Mouse (Mus musculus) neural tube, embryonic 10.5 days (tissue): Measurements from ENCODE around the gene Etv6.

Experiments
- DNase-seq: peaks from one replicate; pipeline ENCODE4 v3.0.0-alpha.2; 2017; ENCODE audit warnings: low spot score; ENCODE audit errors: extremely low spot score

Etv6 gene

DNA sequence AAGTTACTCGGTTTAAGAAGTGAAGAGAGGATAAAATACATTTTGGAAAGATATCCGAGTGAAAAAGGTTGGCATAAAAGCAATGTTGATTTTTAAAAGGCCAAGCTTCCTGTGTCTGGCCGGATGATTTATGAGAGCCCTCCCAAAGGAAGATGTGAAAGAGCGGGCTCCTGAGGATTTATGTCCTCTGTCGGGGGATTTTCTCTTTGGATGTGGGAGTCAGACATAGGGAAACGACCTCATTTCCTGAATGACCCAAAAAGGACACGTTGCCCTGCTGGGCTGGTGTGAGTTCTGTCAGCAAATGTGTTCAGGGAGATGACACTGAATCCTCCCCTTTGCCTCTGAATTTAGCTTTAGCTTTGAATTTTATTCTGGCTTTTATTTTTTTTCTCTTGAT is 8.0 kb downstream of the Etv6 start:
- DNase-seq = peak; percentile 31

DNA sequence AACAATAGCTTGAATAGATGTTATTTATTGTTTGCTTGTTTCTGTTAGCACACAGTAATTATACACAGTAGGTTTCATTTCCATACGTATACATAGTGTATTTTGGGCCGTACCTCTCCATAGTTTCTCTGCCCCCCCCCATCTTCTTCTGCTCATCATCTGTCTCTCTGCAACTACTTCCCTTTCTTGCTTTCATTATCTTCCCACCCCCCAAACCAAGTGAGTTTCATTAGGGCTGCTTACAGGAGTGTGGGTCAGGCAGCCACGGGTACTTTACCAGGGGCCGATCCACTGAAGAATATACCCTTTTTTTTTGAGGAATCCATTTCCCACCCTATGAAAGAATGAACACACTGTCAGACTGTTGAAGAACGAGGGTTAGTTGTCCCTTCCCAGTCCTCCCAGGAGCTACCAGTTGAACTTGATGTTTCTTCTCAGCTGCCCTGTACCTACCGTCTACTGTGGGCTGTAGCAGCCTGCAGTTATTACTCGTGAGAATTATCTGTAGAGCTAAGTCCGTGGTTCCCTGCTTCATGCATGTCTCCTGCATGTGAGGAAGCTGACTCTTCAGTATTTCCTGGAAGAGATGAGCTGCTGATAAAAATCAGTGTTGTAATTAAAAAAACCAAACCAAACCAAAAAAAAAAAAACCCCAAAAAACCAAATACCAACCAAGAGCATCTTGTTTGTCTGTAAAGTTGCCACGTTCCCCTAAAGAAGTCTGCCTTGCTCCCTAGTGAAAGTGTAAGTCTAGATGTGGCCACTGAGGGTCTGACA is 9.8 kb downstream of the Etv6 start:
- DNase-seq = no peak

DNA sequence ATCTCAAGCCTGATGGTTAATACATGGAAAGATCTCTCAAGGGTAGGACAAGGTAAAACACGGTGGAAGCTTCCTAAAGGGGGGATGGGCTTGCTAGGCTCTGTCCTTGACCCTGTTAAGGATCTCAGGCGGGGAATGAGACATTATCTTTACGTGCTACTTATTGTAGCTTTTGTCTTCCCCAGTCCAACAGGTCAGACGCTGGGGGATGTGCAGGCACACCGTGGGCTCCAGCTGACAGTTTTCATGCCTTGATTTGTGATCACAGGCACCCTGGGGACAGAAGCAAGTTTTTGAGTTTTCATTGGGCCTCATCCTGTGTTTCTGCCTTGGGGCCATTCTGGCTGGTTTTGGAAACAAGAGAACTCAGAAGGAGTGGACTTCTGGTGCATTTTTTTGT is 10.6 kb downstream of the Etv6 start:
- DNase-seq = peak; percentile 26

DNA sequence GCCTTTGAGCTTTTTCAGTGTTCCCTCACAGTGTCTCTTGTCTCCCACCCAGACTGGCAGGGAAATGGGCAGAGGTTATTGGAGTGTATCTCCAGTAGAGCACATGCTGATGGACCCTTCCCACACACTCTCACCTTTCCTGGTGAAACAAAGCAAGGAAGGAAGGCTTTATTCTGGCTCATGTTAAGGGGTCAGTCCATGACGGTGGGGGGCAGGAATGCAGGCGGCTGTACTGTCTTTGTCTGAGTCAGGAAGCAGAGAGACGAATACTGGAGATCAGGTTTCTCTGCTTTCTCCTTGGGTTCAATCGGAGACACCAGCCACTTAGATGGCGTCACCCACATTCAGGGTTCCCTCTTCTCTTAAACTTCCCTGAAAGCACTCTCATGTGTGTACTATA is 11.7 kb downstream of the Etv6 start:
- DNase-seq = peak; percentile 15

DNA sequence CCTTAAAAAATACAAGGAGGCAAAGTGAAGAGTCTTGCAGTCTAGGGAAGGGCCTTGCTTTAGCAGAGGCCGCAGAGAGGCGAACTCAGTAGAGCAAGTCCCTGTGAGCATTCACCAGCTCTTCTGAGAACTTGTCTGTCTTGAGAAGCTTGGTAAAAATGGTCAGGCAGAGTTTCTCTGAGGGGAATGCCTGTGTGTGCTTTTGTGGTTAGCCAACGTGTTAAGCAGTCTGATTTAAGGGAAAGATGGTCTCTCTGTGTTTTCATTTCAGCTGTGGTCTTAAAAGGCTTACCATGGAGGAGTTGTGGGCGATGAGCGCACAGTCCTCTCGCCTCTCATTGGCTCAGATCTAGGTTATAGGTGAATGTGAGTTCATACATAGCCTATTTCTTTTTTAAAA is 12.5 kb downstream of the Etv6 start:
- no peak for DNase-seq

DNA sequence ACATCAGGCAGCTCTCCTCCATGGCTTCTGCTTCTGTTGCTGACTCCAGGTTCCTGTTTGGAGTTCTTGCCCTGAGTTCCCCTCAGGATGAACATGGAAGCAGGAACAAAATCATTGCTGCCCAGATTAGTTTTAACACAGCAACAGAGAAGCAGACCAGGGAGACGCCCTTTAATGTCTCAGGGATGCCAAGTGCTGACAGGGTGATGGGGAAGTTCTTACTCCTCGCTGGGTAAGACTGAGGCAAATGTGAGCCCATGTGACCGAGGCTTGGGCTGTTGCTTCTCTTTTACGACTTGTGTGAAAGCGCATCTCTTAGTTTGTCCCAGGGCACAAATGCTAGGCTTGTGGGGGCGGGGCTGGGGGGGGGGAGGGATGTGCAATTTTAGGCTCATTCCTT is 13.5 kb downstream of the Etv6 start:
- no peak for DNase-seq

DNA sequence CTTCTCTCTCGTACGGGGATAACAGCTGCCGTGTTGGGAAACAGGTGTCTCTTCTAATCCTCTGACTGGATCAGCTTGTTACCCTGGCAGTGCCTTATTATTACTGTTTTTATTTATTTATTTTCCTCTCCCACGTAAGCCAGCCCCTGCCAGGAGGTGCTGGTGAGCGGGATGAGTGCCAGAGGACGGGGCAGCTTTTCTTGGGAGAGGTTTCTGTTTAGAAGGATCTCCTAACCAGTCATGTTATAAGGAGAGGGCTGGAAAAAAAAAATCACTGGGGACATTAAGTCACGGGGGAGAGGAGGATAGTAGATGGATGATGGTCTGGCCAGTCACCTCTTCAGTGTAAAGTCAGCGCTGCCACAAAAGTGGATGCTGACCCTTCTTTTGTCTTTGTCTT is 15.0 kb downstream of the Etv6 start:
- no peak for DNase-seq

DNA sequence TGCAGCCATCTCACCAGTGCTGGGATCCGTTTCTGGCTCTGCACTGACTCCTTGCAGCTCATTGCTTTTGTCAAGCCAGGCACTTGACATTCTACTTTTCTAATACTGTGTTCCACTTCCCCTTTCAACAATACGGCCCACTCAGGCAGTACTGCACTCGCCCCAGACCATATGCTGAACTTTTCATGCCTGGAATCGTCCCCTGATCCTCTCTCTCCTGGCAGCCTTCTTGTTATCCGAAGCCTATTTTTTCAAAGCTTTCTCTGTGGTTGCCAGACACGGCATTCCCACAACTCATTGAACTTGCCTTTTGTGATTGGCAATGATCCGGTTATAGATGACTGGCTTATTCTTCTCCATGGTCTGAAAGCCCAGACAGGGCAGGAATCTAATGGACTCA is 16.4 kb downstream of the Etv6 start:
- DNase-seq = no peak

DNA sequence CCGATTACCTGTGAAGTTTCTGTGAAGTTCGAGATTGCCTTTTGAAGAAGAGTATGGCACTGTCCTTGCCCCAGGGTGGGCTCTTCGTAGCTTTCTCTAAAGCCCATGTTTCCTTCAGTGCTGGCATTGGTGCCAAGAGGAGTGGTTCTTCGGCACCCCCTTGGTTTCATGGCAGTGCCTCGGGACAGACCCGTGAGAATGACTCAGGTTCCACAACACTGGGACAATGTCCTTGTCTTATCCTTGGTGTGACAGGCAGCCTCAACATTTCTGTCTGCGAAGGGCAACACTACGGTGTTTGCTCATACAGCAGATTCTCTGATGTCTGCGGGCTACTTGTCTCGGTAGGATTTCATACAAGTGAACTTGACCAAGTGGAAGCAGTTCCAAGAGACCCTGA is 17.6 kb downstream of the Etv6 start:
- no peak for DNase-seq

DNA sequence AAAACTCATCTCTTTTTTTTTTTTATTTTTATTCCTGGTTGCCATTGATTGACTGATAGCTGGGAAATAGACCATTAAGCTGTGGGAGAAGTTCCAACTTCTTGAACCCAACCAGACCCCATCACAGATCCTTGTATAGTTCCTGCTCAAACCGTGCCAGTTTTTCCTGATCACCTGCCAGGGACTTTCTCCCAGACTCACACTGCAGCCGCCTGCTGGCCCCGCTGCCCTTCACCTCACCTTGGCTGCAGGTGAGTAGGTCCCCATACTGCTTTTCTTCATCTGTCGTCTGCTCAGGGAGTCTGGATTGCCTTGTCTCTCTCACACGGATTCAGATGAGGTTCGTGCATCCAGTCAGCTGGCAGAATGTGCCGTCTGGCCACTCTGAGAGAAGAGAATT is 18.1 kb downstream of the Etv6 start:
- DNase-seq = no peak

DNA sequence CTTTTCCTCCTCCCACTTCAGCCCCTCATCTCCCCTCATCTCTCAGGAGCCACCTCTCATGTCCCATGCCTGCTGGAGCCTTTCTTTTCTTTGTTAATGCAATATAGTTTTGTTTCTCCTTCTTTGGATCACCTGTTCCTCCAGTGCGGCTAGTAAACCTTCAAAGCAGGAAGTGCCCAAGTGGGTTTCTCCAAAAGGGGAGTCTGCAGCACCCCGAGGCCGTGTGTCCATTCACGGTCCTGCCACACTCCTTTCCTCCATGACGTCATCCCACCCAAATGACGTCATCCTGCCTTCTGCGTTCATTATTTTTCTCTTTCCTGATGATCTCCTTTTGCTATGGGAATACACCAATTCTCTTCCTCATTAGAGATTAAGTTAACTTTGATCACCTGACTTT is 20.1 kb downstream of the Etv6 start:
- DNase-seq = no peak

DNA sequence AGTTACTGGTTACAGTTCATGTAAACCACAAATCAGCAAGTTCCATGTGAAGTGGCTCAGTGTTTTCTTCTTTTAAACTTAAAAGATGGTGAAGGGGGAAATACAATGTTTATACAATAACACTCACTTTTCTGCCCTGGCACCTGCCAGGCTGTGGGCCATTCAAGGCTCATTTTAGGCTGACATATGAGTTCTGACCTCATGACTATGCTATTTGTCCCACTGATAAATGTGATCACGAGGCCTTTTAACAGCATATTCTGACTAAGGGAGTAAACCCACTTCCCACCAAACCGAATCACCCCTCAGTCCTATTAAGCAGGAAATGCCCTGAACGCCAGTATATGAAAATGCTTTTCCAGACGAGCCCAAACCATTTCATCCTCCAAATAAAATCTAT is 23.0 kb downstream of the Etv6 start:
- no peak for DNase-seq

DNA sequence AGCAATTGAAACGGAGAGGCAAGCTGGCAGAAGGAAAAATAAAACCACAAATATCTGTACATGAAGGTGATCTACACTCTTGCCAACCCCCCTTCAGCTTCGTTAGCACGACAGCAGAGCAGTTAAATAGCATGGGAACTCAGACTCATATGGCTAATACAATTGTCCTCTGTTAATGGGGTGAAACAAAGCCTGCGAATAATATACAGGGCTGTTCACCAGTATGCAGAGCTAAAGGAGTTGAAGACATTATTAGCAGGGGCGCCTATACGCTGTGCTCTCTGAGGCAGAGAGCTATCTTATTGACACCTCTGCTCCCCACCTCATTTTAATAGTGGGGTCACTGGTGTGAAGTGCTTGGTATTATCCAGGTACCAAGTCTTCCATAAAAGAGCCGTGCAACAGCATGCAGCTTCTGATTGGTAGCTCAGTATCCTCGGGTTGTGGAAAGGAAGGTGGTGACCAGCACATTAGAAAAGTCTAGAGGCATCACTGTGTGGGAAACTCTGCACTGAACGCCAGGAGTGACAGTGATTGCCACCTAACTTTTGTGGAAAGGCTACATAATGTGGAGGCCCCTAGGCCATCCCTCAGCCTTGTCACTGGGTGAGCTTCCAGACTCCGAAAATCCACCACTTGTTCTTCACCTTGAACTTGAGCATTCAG is 23.5 kb downstream of the Etv6 start:
- no peak for DNase-seq

DNA sequence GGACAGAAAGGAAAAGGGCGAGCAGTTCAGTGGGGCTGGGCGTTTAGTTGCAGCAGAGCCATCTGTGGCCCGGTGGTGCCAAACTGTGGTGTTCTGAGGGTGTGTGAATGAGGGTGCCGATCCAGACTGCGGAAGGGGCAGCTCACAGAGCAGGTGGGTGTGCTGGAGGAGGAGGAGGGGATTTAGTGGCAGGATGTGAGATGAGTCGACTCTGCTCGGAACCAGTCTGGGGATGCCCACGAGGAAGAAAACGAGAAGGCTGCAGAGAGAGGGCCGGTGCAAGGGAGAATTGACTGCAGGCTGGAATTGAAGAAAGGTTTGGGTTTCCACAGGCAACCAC is 24.0 kb downstream of the Etv6 start:
- DNase-seq = no peak

DNA sequence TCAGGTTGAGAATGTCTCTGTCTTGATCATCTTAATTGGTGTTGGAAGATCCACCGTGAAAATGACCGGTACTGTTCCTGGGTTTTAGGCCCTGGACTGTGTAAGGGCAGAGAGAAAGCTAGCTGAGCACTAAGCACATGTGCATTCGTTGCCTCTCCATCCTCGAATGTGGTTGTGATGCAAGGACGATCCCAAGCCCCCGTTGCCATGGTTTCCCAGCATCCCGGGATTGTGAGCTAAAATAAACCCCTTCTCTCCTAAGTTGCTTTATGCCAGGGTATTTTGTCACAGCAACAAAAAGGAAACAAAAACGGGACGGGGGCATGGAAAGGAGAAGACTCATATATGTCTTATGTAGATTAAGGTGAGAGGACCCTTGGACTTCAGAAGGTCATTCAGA is 24.5 kb downstream of the Etv6 start:
- DNase-seq = no peak

DNA sequence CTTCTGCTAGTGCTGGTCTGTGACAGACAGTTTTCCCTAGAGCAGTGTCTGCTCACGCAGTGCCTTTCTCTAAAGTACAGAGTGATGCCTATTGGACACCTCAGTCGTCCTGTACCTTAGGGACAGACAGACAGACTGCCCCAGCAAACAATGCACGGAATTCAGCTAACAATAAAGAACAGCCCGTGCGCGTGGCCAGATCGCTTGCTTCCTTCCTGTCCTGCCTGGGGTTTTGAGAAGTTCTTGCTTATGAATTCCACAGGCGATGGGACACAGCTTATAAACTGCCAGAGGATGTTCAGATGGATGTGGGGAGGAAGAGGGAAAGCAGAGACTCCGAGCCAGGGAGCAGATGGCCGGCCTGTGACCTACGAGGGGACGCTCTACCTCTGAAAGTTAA is 25.3 kb downstream of the Etv6 start:
- no peak for DNase-seq

DNA sequence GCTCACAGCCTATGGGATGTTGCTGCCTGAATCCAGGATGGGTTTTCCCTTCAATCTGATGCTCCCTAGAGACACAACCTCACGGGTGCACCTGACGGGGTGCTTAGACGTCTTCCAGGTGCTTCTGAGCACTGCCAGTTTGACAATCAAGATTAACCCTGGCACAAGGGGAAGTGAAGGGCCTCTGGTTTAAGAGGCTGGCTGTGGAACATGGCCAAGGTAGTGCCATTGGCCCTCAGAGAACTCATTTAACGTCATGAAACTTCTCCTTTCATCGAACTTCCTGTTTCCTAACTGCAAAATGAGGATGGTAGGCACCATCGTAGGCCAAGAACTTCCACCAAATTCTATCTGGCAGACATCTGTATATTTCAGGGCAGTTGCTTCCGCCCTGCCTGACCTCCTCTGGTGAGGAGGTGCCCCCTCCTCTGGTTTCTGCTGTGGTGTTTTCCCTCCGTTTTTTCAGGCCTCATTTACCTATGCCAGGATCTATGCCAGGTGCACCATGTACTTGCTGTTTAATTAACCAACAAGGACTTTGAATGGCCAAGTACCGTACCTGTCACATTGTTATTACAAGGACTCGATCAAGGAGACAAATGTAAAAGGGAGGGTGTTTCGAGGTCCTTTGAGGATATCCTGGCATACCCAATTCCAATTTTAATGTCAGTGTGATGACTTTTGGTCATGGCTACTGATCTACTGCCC is 29.7 kb downstream of the Etv6 start:
- DNase-seq = no peak

DNA sequence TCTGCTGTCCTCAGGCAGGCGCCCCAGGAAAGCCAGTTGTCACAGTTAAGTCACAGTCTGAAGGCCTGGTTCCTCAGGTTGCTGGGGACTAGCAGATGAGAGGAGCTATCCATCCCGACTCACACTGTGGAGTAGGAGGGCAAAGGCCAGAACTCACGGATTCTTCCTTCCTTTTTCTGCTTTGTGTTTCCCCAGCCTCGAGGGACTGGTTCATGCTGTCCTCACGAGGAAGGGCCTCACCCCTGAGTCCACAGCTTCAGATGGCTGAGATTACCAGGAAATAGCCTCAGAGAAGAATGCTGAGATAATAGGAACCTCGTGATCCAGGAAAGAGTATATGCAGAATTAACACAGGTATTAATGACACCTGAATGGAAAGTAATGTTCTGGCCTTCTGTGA is 30.6 kb downstream of the Etv6 start:
- no peak for DNase-seq

DNA sequence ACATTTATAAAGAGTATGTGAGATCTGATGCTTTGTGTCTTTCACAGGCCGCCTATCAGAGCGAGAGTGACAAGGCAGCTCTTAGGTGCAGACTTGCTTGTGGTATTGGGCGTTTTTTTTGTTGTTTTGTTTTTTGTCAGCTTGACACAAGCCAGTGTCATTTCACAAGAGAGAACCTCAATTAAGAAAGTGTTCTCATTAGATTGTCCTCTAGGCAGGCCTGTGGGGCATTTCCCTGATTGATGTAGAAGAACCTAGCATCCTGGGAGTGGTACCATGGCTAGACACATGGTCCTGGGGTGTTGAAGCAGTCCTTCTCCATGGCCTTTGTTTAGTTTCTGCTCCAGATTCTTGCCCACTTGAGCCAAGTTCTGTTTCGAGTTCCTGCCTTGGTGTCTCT is 31.5 kb downstream of the Etv6 start:
- DNase-seq = no peak

DNA sequence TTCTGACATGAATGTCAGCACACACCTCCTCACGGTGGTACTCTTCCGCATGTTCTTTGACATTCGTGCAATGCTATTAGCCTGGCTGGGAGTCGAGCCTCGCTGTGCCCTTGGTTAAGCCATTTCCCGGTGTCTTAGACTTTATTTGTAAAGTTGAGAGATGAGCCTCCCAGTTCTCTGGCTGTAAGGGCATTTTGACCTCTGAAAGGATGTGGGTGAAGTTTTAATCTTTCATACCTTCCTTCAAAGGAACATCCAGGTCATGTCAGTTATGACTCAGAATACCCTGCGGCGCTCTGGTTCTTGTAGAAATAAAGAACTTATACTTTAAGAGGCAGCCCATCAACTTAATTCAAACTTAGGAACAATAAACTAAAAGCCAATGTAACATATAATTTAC is 32.0 kb downstream of the Etv6 start:
- no peak for DNase-seq

DNA sequence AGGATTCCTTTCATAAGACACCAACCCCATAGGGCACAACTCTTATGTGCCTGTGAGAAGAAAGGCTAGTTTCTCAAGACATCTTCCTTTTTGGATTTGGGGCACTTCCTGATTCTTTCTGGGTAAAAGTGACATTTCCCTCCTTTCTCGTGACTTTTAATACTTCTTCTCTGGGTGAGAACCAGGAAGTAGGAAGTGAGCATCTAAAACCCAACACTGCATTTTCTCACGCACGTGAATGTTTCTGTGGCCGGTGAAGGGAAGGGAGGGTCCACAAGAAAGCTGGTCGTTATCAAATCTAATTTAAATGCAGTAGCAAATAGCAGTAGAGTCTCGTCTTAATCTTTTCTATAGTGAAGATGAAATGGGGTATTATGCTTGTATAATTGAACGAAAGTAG is 36.9 kb downstream of the Etv6 start:
- no peak for DNase-seq

DNA sequence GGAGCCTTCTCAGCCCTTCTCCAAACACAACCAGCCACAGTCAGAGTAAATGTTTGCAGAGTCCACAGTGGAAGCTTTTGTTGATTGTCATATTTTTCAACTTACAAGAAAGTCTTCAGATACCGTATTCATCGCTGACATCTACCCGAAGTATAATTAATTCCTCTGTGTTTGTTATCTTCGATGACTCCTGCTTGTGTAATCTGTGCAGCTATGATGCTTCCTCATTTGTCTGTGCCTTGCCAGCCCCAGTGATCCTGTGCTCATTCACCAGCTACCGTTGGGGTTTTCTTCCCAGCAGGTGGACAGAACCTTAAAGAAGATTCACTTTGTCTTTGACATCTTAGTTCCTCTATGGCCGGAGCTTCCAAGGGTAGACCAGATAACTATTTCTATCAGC is 37.4 kb downstream of the Etv6 start:
- no peak for DNase-seq

DNA sequence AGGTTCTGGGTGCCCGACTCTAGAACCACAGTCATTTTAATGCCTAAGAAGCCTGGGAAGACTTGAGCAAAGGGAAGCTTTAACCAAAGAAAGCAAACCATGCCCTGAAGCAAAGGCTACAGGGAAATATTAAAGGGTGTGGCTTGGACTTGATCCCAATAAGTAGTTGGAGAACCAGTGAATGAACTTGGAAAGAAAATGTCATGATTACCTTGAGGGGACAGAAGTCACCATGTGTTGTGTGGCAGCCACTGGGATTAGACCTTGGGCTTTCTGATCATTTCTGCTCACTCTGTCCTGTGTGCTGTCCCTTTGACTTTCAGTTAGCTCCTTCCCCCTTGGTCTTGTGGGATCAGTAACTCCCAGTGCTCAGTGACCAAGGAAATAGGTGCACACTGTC is 38.9 kb downstream of the Etv6 start:
- DNase-seq = no peak
